Mouse (Mus musculus): Measurements from ENCODE around the gene Nfkbia. TPM values are rescaled to one million over a fixed set of nuclear protein-coding genes. Genes with fewer than 3 reads are reported as not detected.

Gene Nfkbia
- polyA plus RNA-seq (2015; fragmentation: Nextera tagmentation; extraction: Ambion mirVana) = 73.1 and 82.7 TPM in 2 replicates

DNA sequence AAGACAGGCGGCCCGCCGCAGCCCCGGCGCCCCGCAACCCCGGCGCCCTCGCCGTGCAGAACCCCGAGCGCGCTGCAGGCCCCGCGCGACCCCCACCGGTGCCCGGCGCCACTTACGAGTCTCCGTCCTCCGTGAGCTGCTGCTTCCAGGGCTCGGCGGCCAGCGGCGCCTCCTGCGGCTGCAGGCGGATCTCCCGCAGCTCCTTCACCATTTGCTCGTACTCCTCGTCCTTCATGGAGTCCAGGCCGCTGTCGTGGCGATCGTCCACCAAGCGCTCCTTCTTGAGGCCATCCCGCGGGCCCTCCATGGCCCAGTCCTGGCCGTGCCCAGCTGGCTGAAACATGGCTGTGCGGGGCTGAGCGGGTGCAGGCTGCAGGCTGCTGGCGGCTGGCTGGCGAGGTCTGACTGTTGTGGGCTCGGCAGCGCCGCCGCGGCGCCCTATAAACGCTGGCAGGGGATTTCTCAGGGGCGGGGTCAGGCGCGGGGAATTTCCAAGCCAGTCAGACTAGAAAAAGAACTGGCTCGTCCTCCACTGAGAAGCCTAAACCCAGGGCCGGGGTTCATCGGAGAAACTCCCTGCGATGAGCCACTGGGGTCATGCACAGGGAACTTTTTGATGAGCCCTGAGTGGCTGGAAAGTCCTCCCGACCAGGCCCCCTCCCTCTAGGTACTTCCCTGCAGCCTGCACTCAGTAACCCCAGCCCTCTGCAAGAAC is at the start of gene Nfkbia:
Nfkbia (minus strand) TSS at position 464 of the 715 bp plus-strand sequence.
- ATAC-seq (replicated peaks; ENCODE audit: low FRiP score, low read depth) (peak; percentile 89), DNase-seq (ENCODE audit: low spot score) (peak; percentile 95)
- Histone ChIP-seq H3K9me3 (replicated peaks; ENCODE audit: low read length) (no peaks in the 10 kb centered on the region), H3K9ac (ENCODE audit: low read depth, low read length) (peak within 1 kb of the TSS; percentile 99), H3K4me1 (replicated peaks; ENCODE audit: insufficient read depth, low read length) (peaks cover 15% of the 10 kb centered on the region), H3K4me2 (ENCODE audit: low read length) (peak within 1 kb of the TSS; percentile 82), H3K36me3 (ENCODE audit: insufficient read depth, low read length) (peaks cover 25% of the 10 kb centered on the region), H3K27ac (peak within 1 kb of the TSS; percentile 100), H3K27me3 (ENCODE audit: insufficient read depth, low read length) (no peaks in the 10 kb centered on the region), H3K4me3 (replicated peaks; ENCODE audit: low read depth, low read length) (peak within 1 kb of the TSS; percentile 94)
- TF ChIP-seq CTCF (IDR thresholded peaks at IDR 0.05; ENCODE audit: low read depth) = peak; percentile 44
- WGBS = under 1% methylated on average over 43 of the region's 58 CpGs

DNA sequence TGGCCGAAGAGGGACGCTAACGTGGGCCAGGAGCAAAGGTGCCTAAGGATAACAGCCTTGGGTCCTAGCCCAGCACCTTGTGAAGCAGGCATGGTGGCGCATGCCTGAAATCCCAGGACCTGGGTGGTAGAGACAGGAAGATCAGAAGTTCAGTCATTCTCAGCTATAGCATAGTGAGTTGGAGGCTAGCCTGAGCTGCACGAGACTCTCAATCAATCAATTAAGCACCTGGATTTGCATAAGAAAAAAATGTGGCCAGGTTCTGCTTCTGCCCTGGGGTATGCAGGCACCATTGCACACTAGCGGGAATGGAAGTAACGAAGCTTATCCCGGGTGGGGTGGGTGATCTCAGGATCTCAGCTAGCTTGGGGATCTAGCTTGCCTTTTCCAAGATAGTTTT is 46.7 kb upstream of the Nfkbia start:
- Histone ChIP-seq H3K4me3 (replicated peaks; ENCODE audit: low read depth, low read length) (no peak overlapping the region), H3K9me3 (replicated peaks; ENCODE audit: low read length) (no peaks in the 10 kb centered on the region), H3K4me2 (ENCODE audit: low read length) (no peak overlapping the region), H3K36me3 (ENCODE audit: insufficient read depth, low read length) (no peaks in the 10 kb centered on the region), H3K27ac (no peak overlapping the region), H3K9ac (ENCODE audit: low read depth, low read length) (no peak overlapping the region), H3K27me3 (ENCODE audit: insufficient read depth, low read length) (0 out of 2 replicates have a peak, but pooled peaks cover 3% of the 10 kb centered on the region), H3K4me1 (replicated peaks; ENCODE audit: insufficient read depth, low read length) (no peaks in the 10 kb centered on the region)
- 42% methylated on average over 8 of the region's 8 CpGs for WGBS
- ATAC-seq (replicated peaks; ENCODE audit: low FRiP score, low read depth) (no peak), DNase-seq (ENCODE audit: low spot score) (no peak)
- TF ChIP-seq CTCF (IDR thresholded peaks at IDR 0.05; ENCODE audit: low read depth) = no peak

DNA sequence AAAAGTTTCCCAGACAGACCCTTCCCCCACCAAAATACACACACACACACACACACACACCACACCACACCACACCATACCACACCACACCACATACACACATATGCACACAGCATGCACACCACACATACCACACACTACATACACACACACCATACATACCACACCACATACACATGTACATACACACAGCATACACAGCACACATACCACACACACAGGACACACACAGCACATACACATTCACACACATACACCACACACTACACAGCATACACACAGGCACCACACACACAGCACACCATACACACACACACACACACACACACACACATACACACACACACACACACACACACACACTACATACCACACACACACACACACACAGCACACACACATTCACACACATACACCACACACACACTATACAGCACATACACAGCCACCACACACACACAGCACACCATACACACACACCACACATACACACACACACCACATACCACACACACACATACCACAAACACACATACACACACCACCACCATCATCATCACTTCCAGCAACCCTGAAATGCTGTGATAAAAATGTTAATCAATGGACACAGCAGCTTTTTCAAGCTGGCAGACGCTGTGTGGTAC is 46.0 kb upstream of the Nfkbia start:
- Histone ChIP-seq H3K36me3 (ENCODE audit: insufficient read depth, low read length) (no peaks in the 10 kb centered on the region), H3K4me1 (replicated peaks; ENCODE audit: insufficient read depth, low read length) (no peaks in the 10 kb centered on the region), H3K9ac (ENCODE audit: low read depth, low read length) (no peak overlapping the region), H3K4me3 (replicated peaks; ENCODE audit: low read depth, low read length) (no peak overlapping the region), H3K27ac (no peak overlapping the region), H3K4me2 (ENCODE audit: low read length) (no peak overlapping the region), H3K27me3 (ENCODE audit: insufficient read depth, low read length) (0 out of 2 replicates have a peak, but pooled peaks cover 3% of the 10 kb centered on the region), H3K9me3 (replicated peaks; ENCODE audit: low read length) (no peaks in the 10 kb centered on the region)
- TF ChIP-seq CTCF (IDR thresholded peaks at IDR 0.05; ENCODE audit: low read depth) = no peak
- DNase-seq (ENCODE audit: low spot score) (no peak), ATAC-seq (replicated peaks; ENCODE audit: low FRiP score, low read depth) (peak; percentile 65)
- WGBS = 92% methylated on average over 1 of the region's 1 CpGs

DNA sequence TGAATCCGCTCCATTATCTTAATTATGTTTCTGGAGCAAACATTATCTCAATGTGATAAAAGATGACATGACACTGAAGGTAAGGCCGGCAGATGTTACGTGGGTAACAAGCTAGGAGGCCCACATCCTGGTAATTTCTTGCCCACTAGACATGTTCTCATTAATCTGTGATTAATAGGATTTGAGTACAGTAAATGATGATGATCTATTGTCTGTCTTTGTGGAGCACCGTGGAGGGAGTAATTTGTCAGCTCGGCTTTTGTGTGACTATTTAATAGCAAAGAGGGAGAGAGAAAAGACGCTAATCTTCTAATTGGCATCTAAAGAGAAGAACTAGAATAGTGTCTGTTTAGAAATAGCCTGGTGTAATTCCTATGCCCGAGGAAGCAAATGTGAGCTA is 45.3 kb upstream of the Nfkbia start:
- Histone ChIP-seq H3K9me3 (replicated peaks; ENCODE audit: low read length) (no peaks in the 10 kb centered on the region), H3K27me3 (ENCODE audit: insufficient read depth, low read length) (0 out of 2 replicates have a peak, but pooled peaks cover 3% of the 10 kb centered on the region), H3K9ac (ENCODE audit: low read depth, low read length) (no peak overlapping the region), H3K4me3 (replicated peaks; ENCODE audit: low read depth, low read length) (no peak overlapping the region), H3K4me1 (replicated peaks; ENCODE audit: insufficient read depth, low read length) (no peaks in the 10 kb centered on the region), H3K27ac (no peak overlapping the region), H3K4me2 (ENCODE audit: low read length) (no peak overlapping the region), H3K36me3 (ENCODE audit: insufficient read depth, low read length) (no peaks in the 10 kb centered on the region)
- DNase-seq (ENCODE audit: low spot score) (no peak), ATAC-seq (replicated peaks; ENCODE audit: low FRiP score, low read depth) (no peak)
- no peak for TF ChIP-seq CTCF (IDR thresholded peaks at IDR 0.05; ENCODE audit: low read depth)
- 54% methylated on average over 7 of the region's 7 CpGs for WGBS

DNA sequence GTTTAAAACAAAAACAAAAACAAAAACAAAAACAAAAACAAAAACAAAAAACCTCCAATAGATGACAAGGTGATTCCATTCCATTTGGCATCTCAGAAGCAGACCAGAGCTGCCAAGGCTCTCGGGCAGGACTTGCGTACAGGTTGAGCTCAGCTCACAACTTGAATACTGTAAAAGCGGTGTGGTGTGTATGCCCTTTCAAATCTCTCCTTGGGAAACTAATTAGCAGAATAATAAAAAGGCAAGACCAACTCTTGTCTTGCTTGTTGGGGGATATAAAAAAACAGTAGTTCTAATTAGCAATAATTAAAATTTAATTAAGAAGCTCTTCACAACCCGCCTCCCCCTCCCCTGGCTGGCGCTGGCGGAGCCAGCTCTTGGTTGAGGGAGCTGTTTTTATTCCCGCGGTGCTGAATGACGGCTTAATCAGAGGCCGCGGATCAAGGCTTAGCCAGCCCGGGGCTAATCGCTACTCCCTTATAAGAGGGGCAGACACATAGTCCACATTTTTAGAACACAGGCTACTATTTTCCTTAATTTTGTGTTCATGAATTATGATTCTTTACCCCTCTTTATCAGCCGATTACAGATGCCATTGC is 44.2 kb upstream of the Nfkbia start:
- no peak overlapping the region for H3K9ac ChIP-seq (ENCODE audit: low read depth, low read length)
- DNase-seq (ENCODE audit: low spot score) (peak; percentile 34), ATAC-seq (replicated peaks; ENCODE audit: low FRiP score, low read depth) (no peak)
- H3K4me1 ChIP-seq (replicated peaks; ENCODE audit: insufficient read depth, low read length) = no peaks in the 10 kb centered on the region
- no peaks in the 10 kb centered on the region for H3K36me3 ChIP-seq (ENCODE audit: insufficient read depth, low read length)
- no peak overlapping the region for H3K4me2 ChIP-seq (ENCODE audit: low read length)
- WGBS = 6% methylated on average over 14 of the region's 14 CpGs
- no peak overlapping the region for H3K27ac ChIP-seq
- no peak for TF ChIP-seq CTCF (IDR thresholded peaks at IDR 0.05; ENCODE audit: low read depth)
- H3K27me3 ChIP-seq (ENCODE audit: insufficient read depth, low read length) = 0 out of 2 replicates have a peak, but pooled peaks cover 3% of the 10 kb centered on the region
- H3K9me3 ChIP-seq (replicated peaks; ENCODE audit: low read length) = no peaks in the 10 kb centered on the region
- H3K4me3 ChIP-seq (replicated peaks; ENCODE audit: low read depth, low read length) = no peak overlapping the region

DNA sequence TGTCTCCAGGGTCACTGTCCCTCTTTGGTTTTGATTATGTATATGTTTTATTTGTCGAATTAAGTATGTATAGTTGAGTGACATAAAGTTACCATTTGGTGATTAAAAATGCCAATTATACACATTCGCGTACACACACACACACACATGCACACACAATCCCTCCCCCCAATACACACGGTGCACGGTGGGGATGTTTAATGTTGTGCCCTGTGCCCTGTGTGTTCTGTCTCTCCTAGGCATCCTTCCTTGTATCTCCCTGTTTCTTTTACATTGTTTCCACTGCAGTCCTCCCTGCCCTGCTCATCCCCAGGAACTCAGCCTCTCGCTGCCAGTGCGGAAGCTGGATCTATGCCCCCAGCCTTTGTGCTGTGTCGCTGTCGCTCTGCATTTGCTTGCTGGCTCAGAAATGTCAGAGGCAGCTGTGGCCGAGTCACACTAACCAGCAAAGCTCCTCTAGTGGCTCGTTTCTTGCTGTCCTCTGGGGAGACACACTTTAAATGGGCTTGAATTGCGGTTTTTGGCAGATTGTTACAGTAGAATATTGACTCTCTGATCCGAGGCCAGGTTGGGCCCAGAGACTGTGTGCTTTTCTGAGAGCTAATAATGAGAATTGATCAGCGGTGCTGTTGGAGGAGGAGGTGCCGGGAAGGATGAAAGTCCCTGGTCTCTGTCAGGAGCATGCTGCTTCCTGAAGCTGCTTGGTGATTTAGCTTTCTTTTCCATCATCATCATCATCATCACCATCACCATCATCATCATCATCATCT is 34.7 kb upstream of the Nfkbia start:
- H3K4me1 ChIP-seq (replicated peaks; ENCODE audit: insufficient read depth, low read length) = no peaks in the 10 kb centered on the region
- H3K9ac ChIP-seq (ENCODE audit: low read depth, low read length) = no peak overlapping the region
- H3K27ac ChIP-seq = no peak overlapping the region
- H3K27me3 ChIP-seq (ENCODE audit: insufficient read depth, low read length) = no peaks in the 10 kb centered on the region
- ATAC-seq (replicated peaks; ENCODE audit: low FRiP score, low read depth) (no peak), DNase-seq (ENCODE audit: low spot score) (no peak)
- H3K9me3 ChIP-seq (replicated peaks; ENCODE audit: low read length) = no peaks in the 10 kb centered on the region
- 68% methylated on average over 15 of the region's 15 CpGs for WGBS
- no peaks in the 10 kb centered on the region for H3K36me3 ChIP-seq (ENCODE audit: insufficient read depth, low read length)
- TF ChIP-seq CTCF (IDR thresholded peaks at IDR 0.05; ENCODE audit: low read depth) = no peak
- no peak overlapping the region for H3K4me3 ChIP-seq (replicated peaks; ENCODE audit: low read depth, low read length)
- no peak overlapping the region for H3K4me2 ChIP-seq (ENCODE audit: low read length)

Data from kidney, postnatal 0 days (tissue).